Mouse (Mus musculus): Measurements from ENCODE around the gene Chn2. TPM values are rescaled to one million over a fixed set of nuclear protein-coding genes. Genes with fewer than 3 reads are reported as not detected.

Gene Chn2
- total RNA-seq, 1 experiment from 2014 or later = 15.8 TPM

DNA sequence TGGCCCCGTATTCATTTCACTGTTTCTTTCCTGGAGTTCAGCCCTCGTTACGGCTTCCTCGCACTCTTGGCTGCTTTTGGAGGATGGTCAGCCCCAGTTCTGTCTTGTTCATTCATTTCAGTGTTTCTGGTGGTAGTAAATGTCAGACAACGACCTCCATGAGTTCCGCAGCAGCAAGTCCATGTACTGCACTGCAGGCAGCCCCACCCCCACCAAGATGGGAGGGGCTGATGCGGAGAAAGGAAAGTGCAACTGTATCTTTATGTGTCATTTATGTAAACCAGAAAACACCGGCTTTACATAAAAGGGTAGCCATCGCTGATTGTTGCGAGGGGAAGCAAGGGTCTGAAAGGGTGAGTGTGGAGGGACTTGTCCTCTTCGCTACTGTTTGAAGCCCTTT, 185.0 kb downstream of the Chn2 start:
- ATAC-seq (replicated peaks in 1 of 2; ENCODE audit: insufficient read depth in 1 of 2, low FRiP score in 2 of 2, low TSS enrichment in 1 of 2, low read depth in 1 of 2, poor library complexity in 2 of 2, severe bottlenecking in 2 of 2) = no peak

DNA sequence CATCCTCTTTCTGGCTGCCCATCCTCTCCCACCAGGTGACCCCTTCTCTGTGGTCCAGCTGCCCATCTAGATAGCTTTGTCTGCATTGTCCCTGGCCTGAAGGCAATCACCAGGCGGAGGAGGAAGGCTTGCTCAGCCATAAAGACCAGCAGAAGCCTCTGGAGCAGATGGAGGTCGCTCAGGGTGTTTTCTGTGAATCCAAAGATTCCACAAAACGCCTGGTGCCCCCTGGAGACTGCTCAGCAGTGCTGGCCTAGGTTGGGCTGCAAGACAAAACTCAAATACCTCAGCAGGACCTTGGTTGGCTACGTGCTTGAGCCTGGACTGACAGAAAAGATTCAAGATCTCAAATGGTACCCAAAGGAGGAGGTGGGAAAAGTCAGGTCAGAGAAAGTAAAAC, 186.0 kb downstream of the Chn2 start:
- ATAC-seq (replicated peaks in 1 of 2; ENCODE audit: insufficient read depth in 1 of 2, low FRiP score in 2 of 2, low TSS enrichment in 1 of 2, low read depth in 1 of 2, poor library complexity in 2 of 2, severe bottlenecking in 2 of 2) = no peak

DNA sequence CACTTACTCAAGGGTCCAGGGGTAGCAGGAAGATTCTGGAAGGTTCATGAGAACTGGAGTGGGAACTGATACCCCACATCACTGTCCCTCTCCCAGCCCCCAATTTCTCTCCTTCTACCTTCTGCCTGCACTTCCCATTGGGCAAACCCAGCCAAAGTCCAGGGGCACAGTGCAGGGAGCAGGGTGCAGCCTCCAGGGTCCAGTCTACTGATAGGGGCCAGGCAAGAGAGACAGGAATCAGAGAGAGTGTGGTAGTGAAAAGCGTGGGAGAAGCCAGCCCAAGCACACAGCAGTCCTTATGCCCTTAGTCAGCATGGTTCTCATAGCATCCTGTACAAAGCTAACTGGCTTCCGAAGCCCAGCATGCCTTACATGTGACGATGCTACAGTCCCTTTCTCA, 187.7 kb downstream of the Chn2 start:
- no peak for ATAC-seq (replicated peaks in 1 of 2; ENCODE audit: insufficient read depth in 1 of 2, low FRiP score in 2 of 2, low TSS enrichment in 1 of 2, low read depth in 1 of 2, poor library complexity in 2 of 2, severe bottlenecking in 2 of 2)

DNA sequence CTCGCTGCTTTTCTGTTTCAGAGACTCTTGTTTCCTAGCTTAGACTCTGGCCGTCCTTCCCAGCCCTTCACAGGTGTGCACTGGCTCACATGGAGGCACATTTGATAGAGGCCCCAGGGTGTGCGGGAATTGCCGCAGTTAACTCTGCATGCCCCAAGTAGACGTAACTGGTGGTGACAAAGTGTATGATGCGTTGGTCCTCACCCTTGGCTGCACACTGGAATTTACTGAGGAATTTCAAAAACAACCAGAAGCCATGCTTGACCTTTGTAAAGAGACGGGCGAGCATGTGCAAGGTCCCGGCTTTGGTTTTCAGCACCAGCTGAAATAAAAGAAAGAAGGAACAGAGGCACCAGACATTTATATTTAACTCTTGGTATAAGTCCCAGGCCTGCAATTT, 189.1 kb downstream of the Chn2 start:
- ATAC-seq (replicated peaks in 1 of 2; ENCODE audit: insufficient read depth in 1 of 2, low FRiP score in 2 of 2, low TSS enrichment in 1 of 2, low read depth in 1 of 2, poor library complexity in 2 of 2, severe bottlenecking in 2 of 2) = no peak; a peak in 1 of 4 replicates

DNA sequence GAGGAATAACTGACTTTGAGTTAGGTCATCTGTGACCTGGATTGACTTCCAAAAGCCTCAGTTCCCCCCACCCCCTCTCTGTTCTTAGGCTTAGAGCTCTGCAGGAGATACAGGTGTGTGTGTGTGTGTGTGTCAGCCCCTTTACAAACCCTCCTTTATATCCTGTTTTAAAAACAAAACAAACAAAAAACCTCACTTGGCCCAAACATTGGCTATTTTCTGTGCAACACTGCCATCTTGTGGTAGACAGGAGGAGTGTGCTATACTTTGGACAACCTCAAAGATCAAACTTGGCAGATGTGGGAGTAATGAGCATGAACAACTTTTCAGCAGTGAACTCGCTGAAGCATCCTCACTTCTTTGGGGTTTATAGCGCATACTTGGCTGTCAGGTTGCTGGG, 189.5 kb downstream of the Chn2 start:
- ATAC-seq (replicated peaks in 1 of 2; ENCODE audit: insufficient read depth in 1 of 2, low FRiP score in 2 of 2, low TSS enrichment in 1 of 2, low read depth in 1 of 2, poor library complexity in 2 of 2, severe bottlenecking in 2 of 2) = peak; percentile 49 to 62; a peak in 3 of 4 replicates

DNA sequence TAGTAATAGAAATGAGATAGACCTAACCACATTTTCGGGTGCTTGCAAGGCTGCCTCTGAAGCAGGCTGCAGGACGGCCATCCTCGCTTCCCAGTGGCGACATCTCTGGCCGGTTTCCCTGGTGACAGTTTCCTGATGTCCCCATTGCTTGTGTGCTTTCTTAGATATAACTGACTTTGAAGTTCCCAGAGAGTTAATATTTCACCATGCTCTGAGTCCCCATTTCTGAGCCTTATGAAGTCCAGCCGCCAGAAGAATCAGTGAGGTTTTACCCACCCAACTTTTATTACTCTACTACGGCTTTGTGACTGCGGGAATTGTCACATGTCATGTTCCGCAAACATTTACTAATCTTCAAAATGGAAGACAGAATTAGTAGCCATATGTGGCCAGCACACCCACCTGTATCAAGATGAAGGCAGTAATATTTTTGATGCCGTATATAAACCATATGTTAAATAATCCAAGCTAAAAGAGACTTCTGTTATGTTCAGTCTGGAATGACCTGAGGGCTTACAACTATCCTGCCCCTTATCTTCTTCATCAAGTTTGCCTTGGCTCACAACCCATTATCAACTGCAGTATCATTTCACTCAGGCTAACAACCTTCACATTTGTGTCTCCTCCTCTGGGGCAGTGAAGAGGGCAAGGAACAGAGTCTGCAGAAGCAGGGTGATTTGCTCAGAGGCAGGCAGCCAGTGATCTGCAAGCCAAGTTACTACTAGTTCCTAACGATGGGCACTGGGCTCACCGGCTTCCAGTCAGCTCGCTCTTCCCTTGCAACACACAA, 192.6 kb downstream of the Chn2 start:
- no peak for ATAC-seq (replicated peaks in 1 of 2; ENCODE audit: insufficient read depth in 1 of 2, low FRiP score in 2 of 2, low TSS enrichment in 1 of 2, low read depth in 1 of 2, poor library complexity in 2 of 2, severe bottlenecking in 2 of 2)

DNA sequence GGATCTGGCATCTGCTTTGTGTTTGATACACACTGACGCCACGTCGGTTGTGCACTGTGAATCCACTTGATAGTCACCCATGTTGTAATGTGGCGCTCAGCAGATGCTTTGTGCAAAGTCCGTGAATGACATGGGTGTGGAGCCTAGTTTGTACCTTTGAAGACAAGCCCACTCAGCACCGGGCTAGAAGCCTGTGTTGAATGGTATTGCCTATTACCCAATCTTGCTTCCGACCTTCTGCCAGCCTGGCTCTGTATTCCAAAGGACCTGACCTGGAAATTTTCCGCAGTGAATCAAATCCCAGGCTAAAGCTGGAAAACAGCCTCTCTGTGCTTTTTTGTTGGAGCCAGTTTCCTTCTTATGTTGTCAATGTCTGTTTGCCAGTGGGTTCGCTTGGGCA, 197.1 kb downstream of the Chn2 start:
- no peak for ATAC-seq (replicated peaks in 1 of 2; ENCODE audit: insufficient read depth in 1 of 2, low FRiP score in 2 of 2, low TSS enrichment in 1 of 2, low read depth in 1 of 2, poor library complexity in 2 of 2, severe bottlenecking in 2 of 2)

DNA sequence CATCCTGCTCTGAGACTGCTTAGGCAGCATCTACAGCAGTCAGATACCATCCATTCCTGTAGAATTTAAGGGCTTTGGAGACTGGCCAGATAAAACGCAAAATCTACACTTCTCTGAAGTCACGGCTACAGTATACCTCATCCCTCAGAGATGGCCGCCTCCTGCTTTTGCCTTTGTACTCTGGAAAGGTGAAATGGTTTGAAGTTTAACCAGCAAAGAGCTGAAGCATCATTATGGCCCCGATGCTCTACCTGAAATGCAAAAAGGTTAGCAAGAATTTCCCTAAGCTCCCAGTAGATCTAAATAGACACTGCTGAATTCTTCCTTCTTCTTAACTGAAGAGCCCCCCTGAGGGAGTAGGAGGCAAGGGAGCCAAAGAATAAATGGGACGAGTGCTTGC, 202.4 kb downstream of the Chn2 start:
- no peak for ATAC-seq (replicated peaks in 1 of 2; ENCODE audit: insufficient read depth in 1 of 2, low FRiP score in 2 of 2, low TSS enrichment in 1 of 2, low read depth in 1 of 2, poor library complexity in 2 of 2, severe bottlenecking in 2 of 2)

DNA sequence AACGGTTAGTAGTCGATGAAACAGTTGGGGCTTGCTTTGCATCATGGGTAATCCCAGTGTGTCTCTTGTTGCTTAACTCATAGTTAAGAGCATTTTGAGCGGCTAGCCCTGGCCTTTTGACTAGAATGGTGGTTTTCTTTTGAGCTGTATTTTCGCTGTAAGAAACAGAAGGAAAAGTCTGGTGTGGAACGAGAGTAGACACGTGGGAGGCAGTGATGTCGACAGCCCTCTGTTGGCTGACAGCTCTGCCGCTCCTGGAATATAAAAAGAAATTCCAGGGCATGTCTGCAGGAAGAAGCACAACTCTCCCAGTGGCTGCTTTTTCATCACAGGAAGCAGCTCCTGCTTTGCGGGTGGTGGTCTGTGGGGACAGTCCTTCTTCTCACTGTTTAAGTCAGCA, 202.9 kb downstream of the Chn2 start:
- no peak for ATAC-seq (replicated peaks in 1 of 2; ENCODE audit: insufficient read depth in 1 of 2, low FRiP score in 2 of 2, low TSS enrichment in 1 of 2, low read depth in 1 of 2, poor library complexity in 2 of 2, severe bottlenecking in 2 of 2)

DNA sequence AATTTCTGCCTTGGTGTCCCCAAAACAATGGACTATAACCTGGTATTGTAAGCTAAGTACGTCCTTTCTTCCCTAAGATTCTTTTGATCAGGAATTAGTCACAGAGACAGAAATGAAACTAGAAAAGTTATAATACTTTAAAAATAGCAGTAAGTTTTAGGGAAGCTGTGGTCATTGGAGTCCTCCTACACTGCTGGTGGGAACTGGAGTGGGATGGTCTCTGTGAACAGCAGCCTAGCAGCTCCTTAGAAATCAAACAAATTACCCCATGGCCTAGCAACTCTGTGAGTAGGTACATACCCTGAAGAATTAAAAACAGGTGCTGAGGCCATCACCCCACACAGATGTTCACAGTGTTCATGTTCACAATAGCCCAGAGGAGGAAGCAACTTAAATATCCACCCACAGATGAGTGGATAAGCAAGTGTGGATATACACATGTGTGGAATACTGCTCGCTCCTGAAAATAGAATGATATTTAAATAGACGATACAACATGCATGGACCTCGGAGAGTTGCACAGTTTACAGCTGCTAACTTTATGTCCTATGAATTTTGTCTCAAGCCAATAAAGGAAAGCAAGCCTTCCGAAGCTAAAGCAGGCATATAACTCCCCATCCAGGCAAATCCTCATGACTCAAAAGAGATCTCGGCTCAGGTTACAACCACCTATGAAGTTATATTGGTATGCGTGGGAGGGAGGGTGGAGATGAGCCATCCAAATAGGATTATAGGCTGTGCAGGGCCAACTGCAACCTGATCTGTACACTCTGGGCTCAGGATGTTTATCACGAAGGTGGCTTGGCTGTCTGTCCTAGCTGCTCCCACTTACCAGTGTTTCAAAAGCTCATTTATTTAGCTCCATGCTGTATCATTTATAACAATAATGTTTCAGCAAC, 209.2 kb downstream of the Chn2 start:
- ATAC-seq (replicated peaks in 1 of 2; ENCODE audit: insufficient read depth in 1 of 2, low FRiP score in 2 of 2, low TSS enrichment in 1 of 2, low read depth in 1 of 2, poor library complexity in 2 of 2, severe bottlenecking in 2 of 2) = peak; percentile 32 to 53; a peak in 3 of 4 replicates

DNA sequence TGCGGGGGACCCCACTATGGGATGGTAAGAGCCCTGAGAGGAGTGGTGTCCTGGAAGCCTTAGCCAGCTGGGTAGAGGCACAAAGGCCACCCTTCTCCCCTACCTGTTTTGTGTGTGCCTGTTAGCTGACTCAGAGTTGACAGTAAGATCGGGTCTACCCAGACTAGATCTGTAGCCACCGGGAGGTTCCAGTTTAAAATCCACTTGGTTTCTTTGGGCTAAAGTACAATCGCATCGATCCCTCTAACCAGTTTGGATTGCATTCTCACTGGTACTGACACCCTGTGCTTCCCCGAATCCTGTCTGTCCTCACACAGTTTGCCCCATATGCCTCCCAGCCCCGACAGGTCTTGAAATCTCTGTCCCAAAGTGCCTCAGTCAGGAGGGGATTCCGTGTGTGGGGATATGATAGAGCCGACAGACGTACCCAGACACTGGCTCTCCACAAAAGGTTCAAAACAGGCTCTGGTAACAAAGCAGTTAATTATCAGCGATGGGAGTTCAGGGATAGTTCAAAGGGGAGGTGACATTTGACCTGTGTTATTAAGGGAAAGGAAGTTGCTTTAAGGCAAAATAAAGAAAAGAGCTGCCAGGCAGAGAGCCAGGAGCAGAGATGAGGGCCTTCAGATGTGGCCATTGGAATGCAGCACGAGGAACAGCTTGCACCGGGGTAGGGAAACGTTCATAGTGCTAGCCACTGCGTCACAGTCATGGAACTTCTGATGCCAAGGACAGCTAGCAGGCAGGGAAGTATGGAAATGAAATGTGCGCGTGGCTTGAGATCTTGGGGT, 212.2 kb downstream of the Chn2 start:
- no peak for ATAC-seq (replicated peaks in 1 of 2; ENCODE audit: insufficient read depth in 1 of 2, low FRiP score in 2 of 2, low TSS enrichment in 1 of 2, low read depth in 1 of 2, poor library complexity in 2 of 2, severe bottlenecking in 2 of 2)

DNA sequence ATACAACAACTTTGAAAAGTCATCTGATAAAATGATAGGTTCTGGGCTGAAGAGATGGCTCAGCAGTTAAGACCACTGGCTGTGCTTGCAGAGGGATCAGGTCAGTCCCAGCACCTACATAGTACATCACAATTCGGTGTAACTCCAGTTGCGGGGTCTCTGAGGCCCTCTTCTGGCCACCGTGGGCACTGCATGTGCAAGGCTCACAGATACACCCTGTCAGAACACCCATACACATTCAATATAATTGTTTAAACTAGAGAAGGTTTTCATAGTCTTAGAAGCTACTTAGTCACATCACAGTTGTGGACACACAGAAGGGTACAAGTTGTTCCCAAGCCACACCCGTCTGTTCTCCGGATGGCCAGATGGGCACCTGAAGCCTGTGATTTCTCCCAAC, 213.9 kb downstream of the Chn2 start:
- ATAC-seq (replicated peaks in 1 of 2; ENCODE audit: insufficient read depth in 1 of 2, low FRiP score in 2 of 2, low TSS enrichment in 1 of 2, low read depth in 1 of 2, poor library complexity in 2 of 2, severe bottlenecking in 2 of 2) = no peak

DNA sequence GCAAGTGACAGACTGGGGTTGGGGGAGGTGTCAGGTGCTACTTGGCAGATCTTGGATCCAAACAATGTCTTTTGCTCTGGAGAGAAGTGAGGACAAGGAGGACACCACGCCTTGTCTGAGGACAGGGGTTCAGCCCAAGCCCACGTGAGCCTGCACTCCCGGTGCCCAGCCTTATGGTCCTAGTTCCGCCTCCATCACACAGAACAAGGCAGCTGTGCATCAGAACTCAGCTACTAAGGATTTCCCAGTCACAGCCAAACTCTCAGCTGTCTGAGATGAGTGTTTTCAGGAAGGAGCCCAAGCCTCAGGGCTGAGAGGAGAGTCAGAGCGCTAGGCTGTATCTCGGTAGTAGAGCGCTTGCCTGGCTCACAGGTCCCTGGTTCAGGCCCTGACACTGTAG, 214.5 kb downstream of the Chn2 start:
- no peak for ATAC-seq (replicated peaks in 1 of 2; ENCODE audit: insufficient read depth in 1 of 2, low FRiP score in 2 of 2, low TSS enrichment in 1 of 2, low read depth in 1 of 2, poor library complexity in 2 of 2, severe bottlenecking in 2 of 2)

DNA sequence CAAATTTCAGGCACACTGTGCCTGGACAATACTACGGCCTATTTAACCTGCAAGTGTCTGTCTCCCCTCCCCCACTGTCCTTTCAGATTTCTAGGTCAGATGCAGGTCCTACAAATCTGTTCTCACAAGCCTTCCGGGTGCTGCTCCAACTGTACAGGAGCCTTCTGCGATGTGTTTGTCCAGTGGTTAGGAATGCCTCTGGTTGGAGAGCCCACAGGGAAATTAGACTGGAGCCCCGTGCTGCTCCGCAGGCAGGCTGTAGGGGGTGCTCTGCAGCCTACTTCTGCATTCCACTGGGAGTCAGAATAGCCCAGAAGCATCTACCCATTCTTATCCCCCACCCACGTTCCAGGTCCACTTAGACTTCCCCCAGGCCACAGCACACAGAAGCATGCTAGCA, 215.4 kb downstream of the Chn2 start:
- 0 out of 4 replicates have a peak, but pooled peaks of 1 of the 2 experiments have one; percentile 27 for ATAC-seq (replicated peaks in 1 of 2; ENCODE audit: insufficient read depth in 1 of 2, low FRiP score in 2 of 2, low TSS enrichment in 1 of 2, low read depth in 1 of 2, poor library complexity in 2 of 2, severe bottlenecking in 2 of 2)

DNA sequence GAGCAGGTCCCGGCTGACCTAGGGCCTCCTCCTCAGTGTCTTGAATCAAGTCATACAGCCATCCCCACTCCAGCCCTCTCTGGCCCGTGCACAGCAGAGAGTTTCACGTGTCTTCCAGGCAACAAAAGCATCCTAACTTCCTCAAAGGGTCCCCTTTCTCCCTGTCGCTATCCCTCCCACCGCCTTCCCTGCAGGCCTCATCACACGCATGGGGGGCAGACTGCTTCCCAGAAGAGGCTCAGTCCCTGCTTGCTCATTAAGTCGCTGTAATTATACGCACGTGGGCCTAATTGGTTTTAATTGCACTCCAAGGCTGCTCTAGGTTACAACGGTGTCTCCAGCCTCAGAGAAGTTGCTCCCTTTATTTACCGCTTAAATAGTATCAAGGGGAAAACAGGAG, 216.0 kb downstream of the Chn2 start:
- no peak for ATAC-seq (replicated peaks in 1 of 2; ENCODE audit: insufficient read depth in 1 of 2, low FRiP score in 2 of 2, low TSS enrichment in 1 of 2, low read depth in 1 of 2, poor library complexity in 2 of 2, severe bottlenecking in 2 of 2)

DNA sequence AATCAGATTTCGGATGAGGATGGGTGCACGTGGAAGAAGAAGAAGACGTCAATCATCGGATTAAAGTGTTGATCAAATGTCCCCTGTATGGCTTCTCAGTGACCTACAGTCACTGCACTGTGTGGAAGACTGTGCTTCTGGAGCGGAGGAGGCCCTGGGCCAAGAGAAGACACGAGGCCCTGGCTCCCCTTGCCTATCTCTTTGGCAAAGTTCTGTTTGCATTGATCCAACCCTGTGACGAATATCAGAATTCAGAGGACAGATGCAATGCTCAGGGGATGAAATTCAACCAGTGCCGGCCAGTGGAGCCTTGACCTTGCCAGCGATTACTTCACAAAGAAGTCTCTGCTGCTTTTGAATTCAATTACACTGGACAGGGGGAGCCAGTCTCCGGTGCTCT, 217.0 kb downstream of the Chn2 start:
- ATAC-seq (replicated peaks in 1 of 2; ENCODE audit: insufficient read depth in 1 of 2, low FRiP score in 2 of 2, low TSS enrichment in 1 of 2, low read depth in 1 of 2, poor library complexity in 2 of 2, severe bottlenecking in 2 of 2) = no peak

DNA sequence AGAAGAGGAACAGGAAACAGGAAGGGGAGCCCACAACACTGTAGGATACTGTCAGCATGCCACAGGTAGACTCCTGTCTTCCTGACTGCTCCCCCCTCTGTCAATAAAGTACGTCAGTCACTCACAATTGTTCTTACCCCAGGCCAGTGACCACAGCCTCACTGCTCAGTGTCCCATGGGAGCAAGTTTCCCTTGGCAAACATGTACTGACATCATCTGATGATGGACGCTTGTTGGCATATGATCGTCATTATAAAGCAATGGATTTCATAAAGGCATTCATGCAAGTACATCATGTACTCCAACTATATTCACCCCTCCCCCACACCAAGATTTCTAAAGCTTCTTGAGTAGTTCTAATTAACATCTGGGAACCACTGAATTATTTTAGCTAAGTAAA, 218.2 kb downstream of the Chn2 start:
- no peak for ATAC-seq (replicated peaks in 1 of 2; ENCODE audit: insufficient read depth in 1 of 2, low FRiP score in 2 of 2, low TSS enrichment in 1 of 2, low read depth in 1 of 2, poor library complexity in 2 of 2, severe bottlenecking in 2 of 2)

DNA sequence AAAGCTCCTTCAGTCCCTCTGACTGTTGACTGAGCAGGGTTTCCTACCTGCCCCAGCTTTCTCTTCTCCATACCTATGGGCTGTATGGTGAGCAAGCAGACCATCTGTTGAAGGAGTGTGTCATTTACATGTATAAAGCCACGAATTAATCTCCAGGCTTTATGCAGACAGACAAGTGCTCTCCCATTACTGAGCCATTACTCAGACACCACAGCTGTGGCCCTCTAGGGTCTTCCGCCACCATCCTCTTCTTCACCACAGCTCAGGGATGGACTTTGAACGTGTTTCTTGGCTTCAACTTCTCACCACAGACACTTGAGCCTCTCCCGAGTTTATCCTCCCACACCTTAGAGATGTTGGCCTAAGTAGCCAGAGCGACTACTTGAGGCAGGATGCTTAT, 219.1 kb downstream of the Chn2 start:
- ATAC-seq (replicated peaks in 1 of 2; ENCODE audit: insufficient read depth in 1 of 2, low FRiP score in 2 of 2, low TSS enrichment in 1 of 2, low read depth in 1 of 2, poor library complexity in 2 of 2, severe bottlenecking in 2 of 2) = no peak

Data from hematopoietic stem cell, adult 5-6 weeks (primary cell).